8 mouse cellular contexts compared by ENCODE assay signal in genomic region chr11:16507385-16508051, GRCm38 (mm10). TPM values are rescaled to one million over a fixed set of nuclear protein-coding genes. Genes with fewer than 3 reads are reported as not detected.
DNase-seq lines count a peak whose midpoint lies in the region; ATAC-seq and TF ChIP-seq lines count a peak whose summit lies in the region.

No protein-coding gene starts in this region.

- no peaks in the 10 kb centered on the region for H3K9me3 ChIP-seq in heart, embryonic 13.5 days
- H3K9me3 ChIP-seq in limb, embryonic 13.5 days: no peaks in the 10 kb centered on the region

- 3% methylated on average over 26 of the region's 26 CpGs for WGBS in heart, embryonic 13.5 days
- 5% methylated on average over 26 of the region's 26 CpGs for WGBS in limb, embryonic 13.5 days

- H3K27me3 ChIP-seq in heart, embryonic 13.5 days (replicated peaks): no peaks in the 10 kb centered on the region
- no peaks in the 10 kb centered on the region for H3K27me3 ChIP-seq in limb, embryonic 13.5 days
- no peaks in the 10 kb centered on the region for H3K27me3 ChIP-seq in myocyte (ENCODE audit: control insufficient read depth, insufficient read depth, insufficient read length)

- peak overlapping the region; percentile 98 for H3K9ac ChIP-seq in heart, embryonic 13.5 days
- peak overlapping the region; percentile 95 for H3K9ac ChIP-seq in limb, embryonic 13.5 days

- H3K27ac ChIP-seq in heart, embryonic 13.5 days (replicated peaks): peak overlapping the region; percentile 97
- peak overlapping the region; percentile 90 for H3K27ac ChIP-seq in limb, embryonic 13.5 days

- H3ac ChIP-seq in myocyte (ENCODE audit: control insufficient read depth, insufficient read length): peak overlapping the region; percentile 67

- H3K4me1 ChIP-seq in heart, embryonic 13.5 days: peaks cover 15% of the 10 kb centered on the region
- peaks cover 9% of the 10 kb centered on the region for H3K4me1 ChIP-seq in limb, embryonic 13.5 days

- H3K4me3 ChIP-seq in heart, embryonic 13.5 days: peak overlapping the region; percentile 91
- peak overlapping the region; percentile 94 for H3K4me3 ChIP-seq in limb, embryonic 13.5 days
- peak overlapping the region; percentile 98 for H3K4me3 ChIP-seq in myocyte

- peaks cover 35% of the 10 kb centered on the region for H3K36me3 ChIP-seq in heart, embryonic 13.5 days
- peaks cover 31% of the 10 kb centered on the region for H3K36me3 ChIP-seq in limb, embryonic 13.5 days
- peaks cover 27% of the 10 kb centered on the region for H3K36me3 ChIP-seq in myocyte (ENCODE audit: control insufficient read depth, insufficient read depth)

- peak overlapping the region; percentile 85 for H3K4me2 ChIP-seq in heart, embryonic 13.5 days
- H3K4me2 ChIP-seq in limb, embryonic 13.5 days (replicated peaks): peak overlapping the region; percentile 84
- peak overlapping the region; percentile 80 for H3K4me2 ChIP-seq in myocyte (ENCODE audit: low read depth)

- peak; percentile 35; the same call in 1 of the 2 replicates for ATAC-seq in heart, embryonic 13.5 days (ENCODE audit: extremely low read depth, insufficient number of reproducible peaks, low FRiP score, low TSS enrichment)
- peak; percentile 73 for ATAC-seq in limb, embryonic 13.5 days (ENCODE audit: low FRiP score, low read depth)

- TF ChIP-seq POLR2A in myocyte (IDR thresholded peaks at IDR 0.05; ENCODE audit: insufficient read length, low read depth): no peak

- peak; percentile 17 for DNase-seq in embryo, embryonic 10 days (ENCODE audit: low spot score)
- no peak for DNase-seq in embryo, embryonic 11 days
- DNase-seq in thymus, postnatal 0 days (ENCODE audit: low spot score): peak; percentile 32
- DNase-seq in thymus, postnatal 14 days: no peak
- DNase-seq in gastrocnemius, postnatal 25 days: no peak

- H3K79me2 ChIP-seq in myocyte (ENCODE audit: control insufficient read depth, insufficient read depth): peaks cover 50% of the 10 kb centered on the region

TF ChIP-seq in myocyte, 11 proteins besides CTCF, POLR2A, EP300 and RAD21:
- no peak for TF ChIP-seq REST (IDR thresholded peaks at IDR 0.05; ENCODE audit: insufficient read depth, insufficient read length)
- TF ChIP-seq MAX (IDR thresholded peaks at IDR 0.05; ENCODE audit: low read depth): no peak

RNA-seq across cellular contexts. Expression of gene Sec61g, which starts 0.8 kb away (rescaled TPM):
- 30.4 and 36.4 TPM in 2 replicates for polyA plus RNA-seq in thymus, postnatal 0 days (2015; fragmentation: Nextera tagmentation; extraction: Ambion mirVana)
- 30.5 and 31.4 TPM in 2 replicates for polyA plus RNA-seq in heart, embryonic 13.5 days (2015; fragmentation: Nextera tagmentation; extraction: Ambion mirVana)
- 44.2 and 46.8 TPM in 2 replicates for polyA plus RNA-seq in limb, embryonic 13.5 days (2015; fragmentation: Nextera tagmentation; extraction: Ambion mirVana)
- polyA plus RNA-seq in myocyte (2012; fragmentation: generic; extraction: Trizol): 22.4 TPM
- 1 to 10 TPM; 2.2 to 3.6 TPM for total RNA-seq in gastrocnemius, postnatal 25 days (2021)

Comparison
In these comparisons a context has a peak if more than half of its experiments do, and no peak if none do; other contexts are left out.
1. DNase-seq: peak in embryo, embryonic 10 days (single experiment) and thymus, postnatal 0 days (single experiment); none in embryo, embryonic 11 days (single experiment), thymus, postnatal 14 days (single experiment) and gastrocnemius, postnatal 25 days (single experiment).
2. Peak in every context shown above with its lines, with median percentiles within 50 percentile points of each other: H3K4me2 ChIP-seq and H3K4me3 ChIP-seq.